Mouse (Mus musculus): ENCODE measurements around the gene Clrn1.
A peak's percentile ranks its signal among the peaks of the same experiment; 100 is the strongest.

Gene Clrn1

DNA sequence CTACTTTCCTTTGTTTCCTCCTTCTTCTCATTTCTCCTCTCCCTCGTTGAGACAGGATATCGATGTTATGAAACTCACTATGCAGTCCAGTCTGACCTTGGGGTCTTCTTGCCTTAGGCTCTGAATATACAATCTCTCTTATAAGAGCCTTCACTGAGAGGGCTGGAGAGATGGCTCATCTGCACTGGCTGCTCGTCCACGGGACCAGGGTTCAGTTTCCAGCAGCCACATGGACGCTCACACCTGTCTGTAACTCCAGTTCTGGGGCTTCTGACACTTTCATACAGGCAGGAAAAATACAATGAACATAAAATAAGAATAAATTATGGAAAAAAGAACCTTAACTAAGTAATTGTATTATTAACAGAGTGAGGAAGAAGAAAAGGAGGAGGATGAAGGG, 53.6 kb downstream of the Clrn1 start:
- no peak for DNase-seq (ENCODE audit: low spot score in 2 of 2)

DNA sequence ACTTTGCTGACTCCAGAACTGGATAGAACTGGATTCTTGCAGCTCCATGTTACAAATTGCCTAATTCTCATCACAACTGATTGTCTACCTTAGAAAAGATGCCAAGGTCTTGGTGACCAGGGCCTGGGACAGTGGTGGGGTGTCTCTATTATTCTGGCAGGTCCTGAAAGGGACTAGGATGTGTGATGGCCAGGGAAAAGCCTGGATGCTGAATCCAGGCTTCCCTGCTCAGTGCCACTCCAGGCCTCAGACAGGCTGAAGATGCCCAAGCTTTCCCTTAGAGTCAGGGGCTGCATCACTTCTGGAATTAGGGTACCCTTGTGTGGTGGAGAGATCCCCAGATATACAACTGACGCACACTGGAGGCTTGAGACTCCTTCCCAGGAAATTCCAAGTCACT, 55.2 kb downstream of the Clrn1 start:
- DNase-seq (ENCODE audit: low spot score in 2 of 2), result no peak

DNA sequence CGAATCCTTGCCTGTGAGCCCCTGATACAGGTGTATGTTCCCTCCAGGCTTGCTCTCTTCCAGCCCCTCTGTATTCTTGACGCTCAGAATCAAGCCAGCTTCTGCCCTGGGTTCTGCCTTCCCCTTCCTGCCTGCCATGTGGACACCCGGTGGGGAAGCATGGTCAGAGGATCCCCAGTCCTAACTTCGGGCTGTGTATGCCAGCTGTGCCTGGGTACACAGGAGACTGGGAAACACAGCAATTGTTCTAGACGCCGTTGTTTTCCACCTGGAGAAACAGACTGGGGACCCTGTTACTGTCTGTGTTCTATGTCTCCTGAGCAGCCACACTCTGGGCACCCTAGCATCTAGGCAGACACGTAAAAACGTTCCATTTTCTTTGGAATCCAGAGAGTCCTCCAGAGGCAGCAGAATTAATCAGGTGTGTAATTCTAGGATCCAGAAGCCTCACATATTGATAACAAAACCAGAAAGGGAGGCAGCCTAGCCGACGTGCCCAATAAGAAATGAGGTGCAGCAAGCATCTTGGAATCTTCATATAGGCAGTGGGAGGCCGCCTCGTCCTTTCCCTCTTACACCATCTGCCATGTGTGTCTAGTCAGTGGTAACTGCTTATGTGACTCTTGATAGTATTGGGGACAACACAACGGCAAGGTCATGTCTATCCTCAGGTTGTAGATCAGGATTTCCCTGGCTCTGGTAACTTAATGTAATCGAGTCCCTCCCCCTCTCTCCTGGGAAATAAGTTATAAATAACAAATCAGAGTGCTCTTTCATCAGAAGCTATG, 56.6 kb downstream of the Clrn1 start:
- no peak for DNase-seq (ENCODE audit: low spot score in 2 of 2)

DNA sequence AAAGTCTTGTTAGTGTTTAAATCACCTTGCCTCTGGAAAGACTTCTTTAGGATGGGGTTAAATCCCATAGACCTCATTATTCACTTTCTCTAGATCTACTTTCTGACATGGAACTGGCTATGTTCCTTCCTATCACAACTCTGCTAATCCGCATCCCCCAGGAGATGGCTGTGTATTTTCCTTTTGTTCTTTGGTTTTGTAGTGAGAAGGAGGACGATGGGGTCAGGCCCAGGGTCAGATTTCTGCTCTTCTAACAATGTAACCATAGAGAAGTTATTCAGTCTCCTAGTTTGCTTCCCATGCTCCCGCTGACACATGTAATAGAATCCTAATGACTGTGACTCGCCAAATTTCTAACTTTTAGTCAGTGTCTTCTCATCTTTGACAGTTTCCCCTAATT, 58.9 kb downstream of the Clrn1 start:
- no peak for DNase-seq (ENCODE audit: low spot score in 2 of 2)

DNA sequence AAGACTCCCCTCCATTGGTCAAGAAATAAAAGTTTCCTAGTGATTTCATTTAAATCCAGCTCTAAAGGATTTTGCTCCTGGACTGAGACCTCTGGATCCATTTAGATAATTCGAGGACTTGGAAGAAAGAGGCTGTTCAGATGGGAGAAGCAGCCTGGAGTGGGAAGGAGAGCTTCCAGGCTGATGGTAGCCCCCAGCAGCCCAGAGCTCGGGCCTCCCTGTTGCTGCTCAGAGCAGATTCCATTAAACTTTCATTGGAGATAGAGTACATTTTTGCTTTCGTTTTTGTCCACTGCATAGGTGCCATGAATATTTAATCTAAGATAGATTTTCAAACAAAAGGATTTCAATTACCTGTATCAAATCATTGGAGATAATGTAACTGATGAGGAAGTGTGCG, 62.9 kb downstream of the Clrn1 start, which contains the start of gene Mindy4b-ps:
Gene Mindy4b-ps (minus strand): TSS at position 101 of the 400 bp plus-strand sequence.
- DNase-seq (ENCODE audit: low spot score in 2 of 2), result no peak

DNA sequence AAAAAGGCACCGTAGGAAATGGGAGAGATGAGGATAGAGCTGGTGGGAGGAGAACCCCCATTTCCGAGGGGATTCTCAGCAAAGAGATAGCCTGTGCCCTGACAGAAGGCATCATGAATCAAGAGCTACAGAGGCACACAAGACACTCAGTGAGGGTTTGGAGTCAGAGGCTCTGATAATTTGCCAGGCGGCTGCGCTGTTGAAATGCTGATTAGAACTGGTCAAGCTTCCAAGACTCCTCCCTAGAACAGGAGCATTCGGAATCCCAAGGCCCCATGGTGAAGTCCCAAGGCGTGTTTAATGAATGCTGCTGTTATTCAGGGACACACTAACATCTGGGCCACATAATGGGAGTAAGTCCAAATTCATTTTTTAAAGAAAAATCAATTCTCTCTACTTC, 67.8 kb downstream of the Clrn1 start:
- peak in 1 of 2 experiments; percentile 6 for DNase-seq (ENCODE audit: low spot score in 2 of 2)

DNA sequence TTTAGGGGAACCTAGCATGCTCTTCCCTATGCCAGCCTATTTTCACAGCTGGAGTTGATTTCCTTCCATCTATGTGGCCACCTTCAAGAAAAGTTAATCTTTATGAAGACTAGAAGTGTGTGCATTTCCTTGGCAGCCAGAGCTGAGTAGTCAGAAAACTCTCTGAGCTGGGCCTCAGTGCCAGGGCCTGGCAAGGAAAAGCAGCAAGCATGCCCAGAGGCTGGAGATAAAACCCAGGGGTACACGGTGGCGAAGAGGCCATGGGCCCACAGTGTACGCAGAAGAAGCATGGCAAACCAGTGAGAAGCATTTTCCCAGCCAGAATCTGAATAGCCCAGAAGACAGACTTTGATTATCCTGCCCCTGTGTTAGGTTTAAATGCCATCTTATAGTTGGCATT, 70.9 kb downstream of the Clrn1 start:
- peak in 1 of 2 experiments; percentile 17 for DNase-seq (ENCODE audit: low spot score in 2 of 2)

DNA sequence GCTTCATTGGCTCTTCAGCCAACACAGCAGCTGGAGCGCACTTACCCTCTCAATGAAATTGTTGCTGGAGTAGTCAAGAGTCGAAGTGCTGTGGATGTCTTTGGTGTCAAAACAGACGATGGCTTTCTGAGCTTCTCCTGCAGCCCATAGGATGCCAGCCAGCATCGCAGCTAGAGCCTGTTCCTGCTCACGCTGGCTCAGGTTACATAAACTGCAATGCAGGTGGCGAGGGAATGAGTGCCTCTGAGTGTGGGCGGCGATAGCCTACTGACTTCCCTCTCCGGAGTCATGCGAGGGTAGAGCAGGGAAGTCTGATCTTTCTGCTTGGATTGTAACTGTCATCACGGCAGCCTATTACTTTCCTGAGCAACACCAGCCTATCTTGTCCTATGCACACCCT, 74.8 kb downstream of the Clrn1 start:
- DNase-seq (ENCODE audit: low spot score in 2 of 2), result no peak

DNA sequence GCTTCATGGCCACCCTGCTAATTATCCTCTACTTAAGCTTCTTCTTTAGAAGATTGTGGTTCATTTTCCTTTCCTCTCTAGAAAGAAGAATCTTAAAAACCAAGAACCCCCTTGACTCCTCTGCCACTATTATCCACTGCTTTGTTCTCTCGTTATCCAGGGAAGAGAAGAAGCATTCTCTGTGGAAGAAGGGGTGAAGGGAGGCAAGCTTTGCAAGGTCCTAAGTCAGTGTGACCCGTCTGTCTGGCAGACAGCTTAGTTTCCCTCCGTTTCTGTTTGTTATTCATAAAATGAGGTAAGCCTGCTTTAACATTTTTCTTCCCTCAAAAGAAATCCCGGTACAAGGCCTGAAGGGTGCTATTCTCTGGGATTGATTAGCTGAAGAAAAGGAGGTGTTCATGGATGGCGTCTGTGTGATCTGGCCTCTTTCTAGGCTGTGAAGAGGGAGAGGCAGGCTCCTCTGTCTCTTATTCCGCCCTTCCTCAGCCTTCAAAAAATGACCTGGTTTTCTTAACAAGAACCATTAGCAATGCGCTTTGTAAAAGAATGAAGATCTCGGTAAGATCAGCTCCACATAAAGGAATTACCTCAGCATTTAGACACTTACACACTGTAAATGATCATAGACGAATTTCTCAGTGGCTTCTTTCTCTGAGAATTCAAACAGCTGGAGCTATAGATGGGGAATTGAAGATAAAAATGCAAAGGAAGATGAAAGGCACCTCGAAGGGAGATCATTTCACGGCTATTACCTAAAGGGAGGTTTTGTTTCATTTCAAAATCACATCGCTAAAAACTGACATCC, 75.8 kb downstream of the Clrn1 start:
- DNase-seq (ENCODE audit: low spot score in 2 of 2), result no peak

DNA sequence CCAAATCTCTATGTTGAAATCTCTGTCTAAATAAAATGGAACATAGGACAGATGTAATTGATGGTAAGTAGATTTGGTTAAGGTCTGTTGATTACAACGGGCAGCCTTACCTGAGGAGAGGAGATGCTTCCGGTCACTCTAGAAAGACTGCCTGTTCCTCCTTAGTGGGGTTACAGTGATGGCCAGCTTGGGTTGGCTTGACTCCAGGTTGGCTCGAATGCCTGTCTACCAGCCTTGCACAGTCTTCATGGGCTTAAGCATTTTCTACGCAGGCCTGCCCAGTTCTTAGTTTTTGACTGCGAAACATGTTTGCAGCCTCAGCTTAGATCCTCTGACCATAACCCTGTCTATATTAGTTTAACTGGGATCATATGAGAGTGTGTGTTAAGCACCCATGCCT, 76.5 kb downstream of the Clrn1 start:
- no peak for DNase-seq (ENCODE audit: low spot score in 2 of 2)

DNA sequence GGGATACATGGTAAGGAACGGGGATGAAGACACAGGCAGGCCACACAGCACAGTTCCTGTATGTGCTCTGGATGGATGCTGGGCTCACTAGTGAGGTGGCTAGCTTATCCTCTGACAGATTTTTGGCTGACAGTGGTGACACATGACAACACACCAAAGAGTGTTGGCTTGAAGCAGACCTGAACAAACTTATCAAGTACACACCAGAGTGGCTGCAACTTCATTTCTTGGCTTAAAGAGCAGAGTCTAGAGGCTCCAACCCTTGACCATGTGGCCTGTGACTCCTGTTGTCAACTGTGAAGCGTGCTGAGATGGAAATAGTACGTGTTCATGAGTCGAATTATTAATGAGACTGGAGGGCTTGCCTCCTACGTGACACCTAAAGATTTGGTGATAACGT, 80.4 kb downstream of the Clrn1 start:
- DNase-seq (ENCODE audit: low spot score in 2 of 2), result no peak

DNA sequence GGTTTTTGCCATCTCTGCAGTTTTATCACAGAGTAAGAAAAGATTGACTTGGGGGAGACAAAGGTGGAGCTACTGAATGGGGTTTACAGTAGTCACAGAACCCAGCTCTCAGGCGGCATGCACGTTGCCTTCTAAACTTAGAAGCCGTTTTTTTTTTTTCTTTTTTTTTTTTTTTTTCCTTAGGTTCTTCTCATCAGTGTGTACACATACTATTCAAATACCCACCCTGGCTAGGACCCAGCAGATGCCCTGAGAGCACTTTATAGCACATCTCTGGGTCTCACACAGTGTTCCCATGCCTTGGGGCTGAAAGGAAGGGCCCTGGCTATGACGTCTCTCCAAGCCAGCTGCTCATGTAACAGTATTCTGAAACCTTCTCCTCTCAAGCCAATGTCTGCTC, 86.5 kb downstream of the Clrn1 start:
- DNase-seq (ENCODE audit: low spot score in 2 of 2), result no peak

DNA sequence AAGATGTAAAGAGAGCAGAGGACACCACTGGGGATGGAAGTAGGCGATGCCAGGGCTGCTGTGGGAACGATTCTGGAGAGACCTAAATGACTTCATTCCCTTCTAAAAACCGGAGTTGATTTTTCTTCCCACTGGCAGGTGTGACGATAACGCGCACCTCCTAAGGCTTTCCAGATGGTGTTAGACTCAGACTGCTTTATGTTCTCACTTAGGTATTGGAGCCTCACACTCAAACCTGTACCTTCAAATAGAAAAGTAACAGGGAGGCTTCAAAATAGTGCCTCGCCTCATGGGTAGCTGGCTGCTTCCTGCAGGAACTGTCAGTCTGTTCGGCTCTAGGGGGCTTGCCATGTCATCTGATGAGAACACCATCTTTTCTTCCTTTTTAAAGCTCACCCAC, 86.9 kb downstream of the Clrn1 start:
- no peak for DNase-seq (ENCODE audit: low spot score in 2 of 2)

All from urinary bladder, postnatal 36 days (tissue).